ENCODE assay signal across 32 mouse cellular contexts in genomic region chr9:121514462-121514861, GRCm38 (mm10). TPM values are rescaled to one million over a fixed set of nuclear protein-coding genes. Genes with fewer than 3 reads are reported as not detected.
"Had no signal": no experiment of that assay in that cellular context is flagged by ENCODE, and none has a peak within 500 bp of the region (broad histone marks: within the 10 kb centered on the region; RNA-seq: fewer than 3 reads in every experiment).

No protein-coding gene starts in this region.

- H3K4me1 ChIP-seq: embryonic facial prominence, embryonic 10.5 days; embryonic facial prominence, embryonic 12.5 days; embryonic facial prominence, embryonic 13.5 days; embryonic facial prominence, embryonic 15.5 days; forebrain, embryonic 12.5 days; forebrain, embryonic 13.5 days; forebrain, embryonic 15.5 days had no signal

- H3K4me3 ChIP-seq: embryonic facial prominence, embryonic 10.5 days; embryonic facial prominence, embryonic 12.5 days; embryonic facial prominence, embryonic 13.5 days; embryonic facial prominence, embryonic 15.5 days; erythroblast, embryonic 14.5 days; forebrain, embryonic 10.5 days; forebrain, embryonic 12.5 days; forebrain, embryonic 13.5 days; forebrain, embryonic 15.5 days; gastrocnemius, adult 2 months; heart, adult 2 months had no signal

- ATAC-seq: forebrain, embryonic 13.5 days; forebrain, embryonic 14.5 days; forebrain, embryonic 15.5 days; forebrain, embryonic 16.5 days; forebrain, postnatal 0 days had no signal

- H3K9me3 ChIP-seq: embryonic facial prominence, embryonic 10.5 days; embryonic facial prominence, embryonic 12.5 days; embryonic facial prominence, embryonic 13.5 days; embryonic facial prominence, embryonic 15.5 days; forebrain, embryonic 10.5 days; forebrain, embryonic 12.5 days; forebrain, embryonic 13.5 days; forebrain, embryonic 15.5 days had no signal

- H3K27ac ChIP-seq: embryonic facial prominence, embryonic 10.5 days; embryonic facial prominence, embryonic 12.5 days; embryonic facial prominence, embryonic 13.5 days; embryonic facial prominence, embryonic 15.5 days; forebrain, embryonic 10.5 days; forebrain, embryonic 12.5 days; forebrain, embryonic 13.5 days; forebrain, embryonic 15.5 days; gastrocnemius, adult 2 months; heart, adult 2 months had no signal

- H3K27me3 ChIP-seq: embryonic facial prominence, embryonic 12.5 days; embryonic facial prominence, embryonic 13.5 days; embryonic facial prominence, embryonic 15.5 days; forebrain, embryonic 12.5 days; forebrain, embryonic 13.5 days; forebrain, embryonic 15.5 days had no signal

- H3K9ac ChIP-seq: embryonic facial prominence, embryonic 12.5 days; embryonic facial prominence, embryonic 13.5 days; embryonic facial prominence, embryonic 15.5 days; forebrain, embryonic 12.5 days; forebrain, embryonic 13.5 days; forebrain, embryonic 15.5 days; forebrain, postnatal 0 days had no signal

- DNase-seq: cerebellum, adult 2 months; cerebellum, adult 8-10 months; cerebellum, adult 9-10 months; cerebellum, adult 9-11 months; cerebellum, postnatal 10 days; cerebellum, postnatal 14 days; cerebellum, postnatal 25 days; cerebellum, postnatal 36 days; embryo, embryonic 11 days; forebrain, postnatal 0 days; gastrocnemius, adult 2 months; gastrocnemius, postnatal 10 days; gastrocnemius, postnatal 14 days; gastrocnemius, postnatal 25 days; heart, adult 11 months; heart, adult 18-20 months; heart, adult 2 months had no signal

- H3K36me3 ChIP-seq: embryonic facial prominence, embryonic 10.5 days; embryonic facial prominence, embryonic 12.5 days; embryonic facial prominence, embryonic 13.5 days; embryonic facial prominence, embryonic 15.5 days; forebrain, embryonic 10.5 days; forebrain, embryonic 12.5 days; forebrain, embryonic 15.5 days had no signal

- H3K4me2 ChIP-seq: embryonic facial prominence, embryonic 12.5 days; embryonic facial prominence, embryonic 13.5 days; embryonic facial prominence, embryonic 15.5 days; forebrain, embryonic 12.5 days; forebrain, embryonic 13.5 days; forebrain, embryonic 15.5 days had no signal

RNA-seq across cellular contexts. Expression of gene Cck, which starts 19.0 kb away (rescaled TPM):
- total RNA-seq: common myeloid progenitor, adult 5-6 weeks; gastrocnemius, adult 18-20 months; gastrocnemius, adult 2 months; gastrocnemius, adult 8-10 months; granulocyte monocyte progenitor cell, adult 5-6 weeks; heart, adult 18-20 months; heart, adult 2 months had no signal
- polyA plus RNA-seq: erythroblast, embryonic 14.5 days had no signal
